Mouse (Mus musculus) spleen, adult 12 weeks (tissue): ENCODE data around the gene Orai2.
"Not testable (repeated sequence)": the region's sequence is repeated elsewhere in the genome, so short reads cannot be mapped to it uniquely, and the experiment has no call there.

Experiments
- DNase-seq: peaks from one replicate; pipeline ENCODE4 v3.0.0; 2022; ENCODE audit warnings: low spot score

Gene Orai2

GRCm38 (mm10) chr5:136170512-136171362, at the start of gene Orai2:
Gene Orai2, minus strand, starts transcription at chr5:136170713.
- peak; percentile 66 for DNase-seq

- no peak for DNase-seq
Observed at GRCm38 (mm10) chr5:136218585-136218984, 48.1 kb upstream of the Orai2 start.

- no peak for DNase-seq
Observed at GRCm38 (mm10) chr5:136217932-136218381, 47.4 kb upstream of the Orai2 start.

DNA sequence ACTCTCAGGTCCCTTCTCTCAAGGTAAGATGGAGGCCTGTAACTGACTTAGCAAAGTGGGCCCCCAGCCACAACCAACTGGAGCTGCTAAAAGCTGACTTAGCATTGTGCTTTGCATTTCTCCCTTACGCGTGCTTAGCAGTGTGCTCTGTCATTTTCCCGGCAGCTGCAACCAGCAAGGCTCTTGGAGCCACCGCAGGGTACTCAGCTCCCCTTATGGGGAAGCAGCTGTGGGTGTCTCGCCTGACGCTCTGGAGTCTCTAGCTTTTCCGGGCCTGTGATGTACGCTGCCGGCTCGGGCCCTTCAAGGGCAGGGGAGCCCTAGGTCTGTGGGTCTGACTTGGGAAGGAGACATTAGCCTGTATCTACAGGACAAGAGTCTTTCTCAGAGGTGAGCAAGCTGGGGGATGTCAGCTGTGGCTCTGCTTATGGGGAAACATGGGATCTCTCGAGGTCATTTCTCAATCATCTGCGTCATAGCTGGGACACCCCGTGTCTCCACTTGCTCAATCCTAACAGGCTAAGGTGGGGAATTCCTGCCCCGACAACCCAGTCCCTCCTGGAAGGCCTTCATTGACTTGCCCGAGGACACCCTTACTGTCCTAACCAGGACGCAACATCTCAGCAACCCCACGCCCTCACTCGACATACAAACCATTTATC, 46.6 kb upstream of the Orai2 start:
- no peak for DNase-seq

DNA sequence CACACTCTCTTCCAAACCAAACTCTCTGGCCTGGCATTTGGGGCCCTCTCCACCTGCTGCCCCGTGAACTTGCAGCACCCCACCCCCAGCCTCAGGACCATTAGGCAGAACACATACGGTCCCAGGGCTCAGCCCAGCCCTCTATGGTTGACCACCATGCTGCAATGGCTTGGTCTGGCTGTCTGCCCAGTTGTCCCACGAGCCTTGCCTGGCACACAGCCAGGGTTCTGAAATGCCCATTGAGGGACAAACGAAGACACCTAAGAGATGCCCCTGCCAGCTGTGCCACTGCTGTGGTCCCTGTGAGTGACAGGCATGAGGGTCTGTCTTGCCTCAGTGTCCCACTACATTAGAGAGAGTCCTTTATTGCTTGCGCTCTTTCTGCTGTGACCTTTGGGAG, 45.4 kb upstream of the Orai2 start:
- no peak for DNase-seq

GRCm38 (mm10) chr5:136215211-136215610, 44.7 kb upstream of the Orai2 start:
- DNase-seq: no peak

GRCm38 (mm10) chr5:136213716-136214115, 43.2 kb upstream of the Orai2 start:
- DNase-seq: no peak

- no peak for DNase-seq
Observed at GRCm38 (mm10) chr5:136212716-136213115, 42.2 kb upstream of the Orai2 start.

DNA sequence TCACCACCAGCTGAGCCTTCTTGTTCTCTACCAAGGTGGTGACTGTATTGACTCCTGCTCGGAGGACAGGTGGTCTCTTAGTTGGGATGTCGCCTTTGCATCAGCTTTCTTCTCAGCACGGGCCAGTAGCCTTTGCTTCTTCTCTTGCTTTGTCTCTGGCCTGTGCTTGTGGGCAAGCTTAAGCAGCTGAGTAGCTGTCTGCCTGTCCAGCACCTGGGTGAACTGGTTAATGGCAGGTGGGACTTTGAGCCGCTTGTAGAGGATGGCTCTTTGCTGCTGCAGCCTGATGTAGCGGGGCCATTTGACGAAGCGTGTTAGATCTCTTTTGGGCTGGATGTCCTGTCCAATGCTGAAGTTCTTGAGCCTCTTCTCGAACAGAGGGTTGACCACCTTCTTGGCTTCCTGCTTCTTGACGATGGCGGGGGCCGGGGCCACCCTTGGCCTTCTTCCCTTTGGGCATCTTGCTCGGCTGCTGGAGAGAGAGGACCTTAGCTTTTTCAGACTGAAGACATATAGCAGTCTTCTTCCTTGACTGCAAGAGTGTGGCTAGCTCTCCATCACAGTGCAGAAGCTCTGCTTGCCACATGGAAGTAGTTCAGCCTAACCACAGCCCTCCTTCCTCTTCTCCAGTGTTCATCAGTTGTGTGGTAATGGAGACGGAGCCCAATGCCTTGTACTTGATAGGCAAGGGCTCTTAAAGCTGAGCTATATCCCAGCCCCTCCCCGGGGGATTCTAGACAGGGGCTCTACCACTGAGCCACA, 41.0 kb upstream of the Orai2 start:
- not testable (repeated sequence) for DNase-seq

DNA sequence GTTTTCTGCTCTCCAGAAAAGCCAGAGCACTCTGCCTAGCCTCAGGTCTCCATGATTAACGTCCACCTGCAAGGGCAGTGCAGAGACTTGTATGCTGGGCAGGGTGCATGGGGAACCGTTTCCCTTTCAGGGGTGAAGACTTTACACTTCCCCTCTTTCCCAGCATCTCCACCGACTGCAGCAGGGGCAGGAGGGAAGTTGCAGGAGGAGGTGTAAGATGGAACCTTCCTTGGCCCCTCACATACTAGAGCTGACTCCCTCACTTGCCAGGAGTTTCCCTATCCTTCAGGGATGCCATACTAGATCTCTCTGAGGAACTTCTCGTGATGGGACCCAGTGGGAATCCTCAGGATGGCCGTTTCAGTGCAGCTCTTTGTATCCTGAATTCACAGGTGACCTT, 40.0 kb upstream of the Orai2 start:
- no peak for DNase-seq

GRCm38 (mm10) chr5:136201832-136202231, 31.3 kb upstream of the Orai2 start:
- peak; percentile 37 for DNase-seq

DNA sequence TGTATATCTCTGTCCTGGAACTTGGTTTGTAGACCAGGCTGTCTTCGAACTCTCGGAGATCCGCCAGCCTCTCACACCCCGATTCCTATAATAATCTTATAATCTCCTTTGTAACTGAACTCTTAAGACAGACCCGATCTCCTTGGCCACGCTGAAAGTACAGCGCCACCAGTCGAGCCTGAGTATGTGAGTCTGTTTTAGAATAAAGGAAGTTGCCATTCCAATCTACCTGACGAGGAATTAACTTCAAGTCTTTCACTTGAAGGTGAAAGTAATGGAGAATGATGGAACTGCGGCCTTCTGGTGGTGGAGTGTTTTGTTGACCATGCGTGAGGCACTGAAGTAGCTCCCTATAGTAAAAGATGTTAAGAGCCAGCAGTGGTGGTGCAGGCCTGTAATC, 29.0 kb upstream of the Orai2 start:
- no peak for DNase-seq

- DNase-seq: peak; percentile 98
Observed at GRCm38 (mm10) chr5:136198474-136199391, 28.2 kb upstream of the Orai2 start, which contains the start of gene Prkrip1. Gene Prkrip1, minus strand, starts transcription at chr5:136198963.

- DNase-seq: no peak
Observed at GRCm38 (mm10) chr5:136191870-136192269, 21.4 kb upstream of the Orai2 start.

- peak; percentile 31 for DNase-seq
Observed at GRCm38 (mm10) chr5:136186723-136187122, 16.2 kb upstream of the Orai2 start.

- DNase-seq: no peak
Observed at GRCm38 (mm10) chr5:136183766-136184165, 13.3 kb upstream of the Orai2 start.

GRCm38 (mm10) chr5:136182830-136183229, 12.3 kb upstream of the Orai2 start:
- no peak for DNase-seq

GRCm38 (mm10) chr5:136182049-136182448, 11.5 kb upstream of the Orai2 start:
- no peak for DNase-seq

DNA sequence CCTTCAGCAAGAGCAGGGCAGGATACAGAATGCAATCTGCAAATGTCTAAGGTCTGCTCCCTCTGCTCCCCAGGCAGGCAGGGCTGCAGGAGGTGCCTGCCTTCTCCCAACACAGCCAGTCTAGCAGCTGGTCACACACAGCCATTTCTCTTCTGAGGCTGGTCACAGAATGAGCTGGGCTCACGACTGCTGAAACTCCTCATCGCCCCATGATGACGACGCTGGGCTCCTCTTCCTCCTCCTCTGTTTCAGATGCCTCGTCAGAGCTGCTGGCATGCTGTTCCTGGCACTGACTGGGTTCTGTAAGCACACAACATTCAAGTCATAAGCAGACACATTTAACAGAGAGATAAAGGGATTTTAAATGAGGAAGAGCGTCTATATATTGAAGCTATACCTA, 10.7 kb upstream of the Orai2 start:
- DNase-seq: no peak

DNA sequence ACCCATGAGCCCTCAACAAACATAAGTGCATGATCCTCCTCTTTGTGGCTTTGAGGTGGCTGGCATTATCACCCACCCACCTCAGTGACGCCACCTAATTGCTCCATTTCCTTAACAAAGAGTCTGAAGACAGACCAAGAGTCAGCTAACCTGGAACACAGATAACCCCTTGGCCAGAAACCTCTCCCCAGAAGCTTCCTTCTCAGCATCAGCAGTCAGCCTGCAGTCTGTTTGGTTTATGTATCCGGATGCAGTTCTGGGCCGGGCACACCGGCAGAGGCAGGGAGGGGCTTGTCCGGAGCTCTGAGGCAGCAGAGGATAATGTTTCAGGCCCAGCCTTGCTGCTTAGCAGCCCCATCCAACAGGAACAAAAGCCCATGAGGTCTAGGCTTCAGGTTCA, 9.1 kb upstream of the Orai2 start:
- no peak for DNase-seq
